Mouse (Mus musculus) small intestine, adult 2 months (tissue): Measurements from ENCODE around the gene Vmn1r229.

Source experiments
- CTCF ChIP-seq: fragments of 200-500 bp; IDR thresholded peaks from 2 replicates; pipeline ENCODE4 v1.5.1; 2012; ENCODE audit warnings: low read depth, mild to moderate bottlenecking, control low read depth, inconsistent platforms, low read length, moderate library complexity, mixed read lengths; ENCODE audit not compliant: insufficient replicate concordance, insufficient read length; ENCODE audit errors: extremely low read depth
- POLR2A ChIP-seq: fragments of 200-500 bp; IDR thresholded peaks from 2 replicates; pipeline ENCODE4 v1.6.1; 2012; ENCODE audit warnings: low read depth, mild to moderate bottlenecking, control low read depth, inconsistent platforms, low read length, moderate library complexity

DNA sequence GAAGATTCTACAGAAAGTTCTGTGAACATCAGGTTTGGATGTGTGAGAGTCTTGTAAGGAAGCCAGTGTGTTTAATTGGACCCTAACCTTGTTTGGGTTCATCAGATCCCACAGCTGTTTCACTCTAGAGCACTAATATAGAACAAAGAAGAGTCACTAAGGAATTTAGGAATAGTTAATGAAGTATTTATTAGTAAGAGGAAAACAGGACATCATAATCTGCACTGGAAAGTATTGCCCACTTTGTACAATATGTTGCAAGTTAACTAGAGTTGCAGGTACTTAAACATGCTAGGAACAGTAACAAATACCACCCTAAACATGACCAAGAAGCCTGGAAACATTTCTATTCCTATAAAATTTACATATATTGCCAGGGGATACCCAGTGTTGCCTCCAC lies 25.3 kb upstream of the Vmn1r229 start, which contains the start of gene Vmn1r228:
- TF ChIP-seq CTCF, result no peak
- no peak for TF ChIP-seq POLR2A
